Mouse (Mus musculus) MEL (cell line): ENCODE measurements at regions not wholly inside any gene's neighbourhood (a gene's known extent, or its start where the extent isn't known, plus 50 kb on each side); places are given as distances from the start of the nearest gene placed in this dataset.

ENCODE experiments used
- CTCF ChIP-seq, 3 experiments: IDR thresholded peaks in 2 of 3; conservative IDR thresholded peaks in 1 of 3; 2 replicates each; pipeline ENCODE4 v1.5.1; 2011 to 2012; ENCODE audit warnings: low read length in 3 of 3, low read depth in 2 of 3, mild to moderate bottlenecking in 2 of 3, improper control_type of control experiment in 1 of 3, inconsistent platforms in 1 of 3, mixed read lengths in 1 of 3, moderate library complexity in 1 of 3; ENCODE audit not compliant: control insufficient read depth in 1 of 3, insufficient read depth in 1 of 3, poor library complexity in 1 of 3, severe bottlenecking in 1 of 3
- EP300 ChIP-seq, 2 experiments: IDR thresholded peaks; 2 replicates each; pipeline ENCODE4 v1.6.1; 2011; ENCODE audit warnings: improper control_type of control experiment in 2 of 2, low read length in 2 of 2, low read depth in 1 of 2, mild to moderate bottlenecking in 1 of 2
- GABPA ChIP-seq: IDR thresholded peaks from 2 replicates; pipeline ENCODE4 v1.6.1; 2012; ENCODE audit warnings: low read depth, mild to moderate bottlenecking, inconsistent platforms, low read length, improper control_type of control experiment, moderate library complexity
- GATA1 ChIP-seq: IDR thresholded peaks from 2 replicates; pipeline ENCODE4 v1.6.1; 2011; ENCODE audit warnings: low read depth, low read length, improper control_type of control experiment
- HCFC1 ChIP-seq: IDR thresholded peaks from 2 replicates; pipeline ENCODE4 v1.6.1; 2012; ENCODE audit warnings: low read depth, mild to moderate bottlenecking, inconsistent platforms, low read length, improper control_type of control experiment, moderate library complexity
- MAZ ChIP-seq: IDR thresholded peaks from 2 replicates; pipeline ENCODE4 v1.6.1; 2012; ENCODE audit warnings: low read depth, mild to moderate bottlenecking, inconsistent platforms, low read length, improper control_type of control experiment
- MXI1 ChIP-seq: IDR thresholded peaks from 2 replicates; pipeline ENCODE4 v1.6.1; 2011; ENCODE audit warnings: mild to moderate bottlenecking, low read depth, low read length, improper control_type of control experiment
- NELFE ChIP-seq: IDR thresholded peaks from 2 replicates; pipeline ENCODE4 v1.6.1; 2011; ENCODE audit warnings: low read depth, low read length, improper control_type of control experiment
- POLR2A ChIP-seq, 2 experiments: IDR thresholded peaks; 2 replicates each; pipeline ENCODE4 v1.6.1; 2011 to 2012; ENCODE audit warnings: low read length in 2 of 2, mild to moderate bottlenecking in 2 of 2, control low read depth in 1 of 2, improper control_type of control experiment in 1 of 2, low read depth in 1 of 2, moderate library complexity in 1 of 2; ENCODE audit not compliant: control insufficient read depth in 1 of 2, insufficient read depth in 1 of 2, poor library complexity in 1 of 2
- POLR2AphosphoS5 ChIP-seq: IDR thresholded peaks from 2 replicates; pipeline ENCODE4 v1.6.1; 2012; ENCODE audit warnings: low read depth, borderline replicate concordance, mild to moderate bottlenecking, inconsistent platforms, low read length, moderate library complexity, mixed read lengths
- RAD21 ChIP-seq: IDR thresholded peaks from 2 replicates; pipeline ENCODE4 v1.6.1; 2011; ENCODE audit warnings: mild to moderate bottlenecking, low read depth, low read length, improper control_type of control experiment
- TAL1 ChIP-seq: IDR thresholded peaks from 2 replicates; pipeline ENCODE4 v1.6.1; 2012; ENCODE audit warnings: mild to moderate bottlenecking, inconsistent platforms, low read length, moderate library complexity, mixed read lengths
- ZNF384 ChIP-seq: IDR thresholded peaks from 2 replicates; pipeline ENCODE4 v1.6.1; 2012; ENCODE audit warnings: low read depth, mild to moderate bottlenecking, inconsistent platforms, low read length, improper control_type of control experiment

- no peak for TF ChIP-seq ZNF384
- no peak for TF ChIP-seq MAZ
- no peak for TF ChIP-seq GATA1
- TF ChIP-seq GABPA, result no peak
- no peak for TF ChIP-seq MXI1
- no peak for TF ChIP-seq CTCF (IDR thresholded peaks at IDR 0.05 in 2 of 3, conservative IDR thresholded peaks at IDR 0.05 in 1 of 3; ENCODE audit: control insufficient read depth in 1 of 3, insufficient read depth in 1 of 3, low read depth in 2 of 3, low read length in 3 of 3, poor library complexity in 1 of 3, severe bottlenecking in 1 of 3)
- TF ChIP-seq POLR2AphosphoS5, result no peak
- no peak for TF ChIP-seq TAL1
- no peak for TF ChIP-seq EP300 (IDR thresholded peaks at IDR 0.05; ENCODE audit: low read depth in 1 of 2, low read length in 2 of 2)
- TF ChIP-seq POLR2A (IDR thresholded peaks at IDR 0.05; ENCODE audit: control insufficient read depth in 1 of 2, insufficient read depth in 1 of 2, low read depth in 1 of 2, low read length in 2 of 2, poor library complexity in 1 of 2), result no peak
- no peak for TF ChIP-seq HCFC1
- no peak for TF ChIP-seq NELFE
- TF ChIP-seq RAD21, result no peak
Measured at GRCm38 (mm10) chr16:77421591-77422024, 180.3 kb downstream of the Gm11146 start.
